Mouse (Mus musculus) small intestine, adult 2 months (tissue): ENCODE results near the gene Eif3j1.

ENCODE experiments used
- CTCF ChIP-seq: fragments of 200-500 bp; IDR thresholded peaks from 2 replicates; pipeline ENCODE4 v1.5.1; 2012; ENCODE audit warnings: low read depth, mild to moderate bottlenecking, control low read depth, inconsistent platforms, low read length, moderate library complexity, mixed read lengths; ENCODE audit not compliant: insufficient replicate concordance, insufficient read length; ENCODE audit errors: extremely low read depth
- POLR2A ChIP-seq: fragments of 200-500 bp; IDR thresholded peaks from 2 replicates; pipeline ENCODE4 v1.6.1; 2012; ENCODE audit warnings: low read depth, mild to moderate bottlenecking, control low read depth, inconsistent platforms, low read length, moderate library complexity

GRCm38 (mm10) chr2:122093844-122094243 lies 65.5 kb downstream of the Eif3j1 start:
- TF ChIP-seq CTCF (no peak), POLR2A (no peak)
